Mouse (Mus musculus): Measurements from ENCODE around the gene Hdgf.

The Hdgf gene

DNA sequence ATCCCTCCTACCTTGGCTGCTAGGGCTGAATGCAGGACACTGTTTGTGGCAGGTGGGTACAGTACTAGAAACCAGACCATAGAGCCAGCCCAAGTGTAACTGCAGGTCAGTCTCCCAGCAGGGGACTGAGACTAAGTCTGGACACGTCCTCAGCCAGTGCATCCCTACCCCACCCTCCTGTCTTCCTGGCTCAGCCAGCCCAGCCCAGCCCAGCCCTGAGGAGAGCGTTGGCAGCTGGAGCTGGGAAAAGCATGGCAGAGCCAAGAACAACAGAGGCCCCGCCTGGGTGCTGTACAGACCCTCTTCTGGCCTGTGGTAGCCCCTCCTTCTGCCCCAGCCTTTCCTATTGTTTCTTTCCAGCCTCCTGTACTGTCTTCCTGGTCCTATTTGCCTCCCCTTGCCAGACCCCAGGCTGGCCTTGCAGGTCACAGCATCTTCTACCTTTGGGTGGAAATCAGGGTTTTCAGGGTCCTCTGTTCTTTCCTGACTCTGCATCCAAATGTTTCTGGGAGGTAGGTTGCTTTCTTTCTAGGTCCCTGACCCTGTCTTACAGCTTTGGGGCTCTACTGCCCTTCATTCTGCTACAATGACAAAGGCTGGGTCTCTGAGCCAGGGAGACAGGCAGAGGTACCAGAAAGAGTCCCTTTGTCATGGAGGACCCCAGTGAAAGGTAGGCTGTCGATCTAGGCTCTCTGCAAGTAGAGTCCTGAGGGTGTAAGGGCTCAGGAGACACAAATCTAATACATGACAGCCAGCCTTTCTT is 38.9 kb downstream of the Hdgf start:
- DNase-seq (ENCODE audit: extremely low read depth, low read depth, low spot score), result no peak

DNA sequence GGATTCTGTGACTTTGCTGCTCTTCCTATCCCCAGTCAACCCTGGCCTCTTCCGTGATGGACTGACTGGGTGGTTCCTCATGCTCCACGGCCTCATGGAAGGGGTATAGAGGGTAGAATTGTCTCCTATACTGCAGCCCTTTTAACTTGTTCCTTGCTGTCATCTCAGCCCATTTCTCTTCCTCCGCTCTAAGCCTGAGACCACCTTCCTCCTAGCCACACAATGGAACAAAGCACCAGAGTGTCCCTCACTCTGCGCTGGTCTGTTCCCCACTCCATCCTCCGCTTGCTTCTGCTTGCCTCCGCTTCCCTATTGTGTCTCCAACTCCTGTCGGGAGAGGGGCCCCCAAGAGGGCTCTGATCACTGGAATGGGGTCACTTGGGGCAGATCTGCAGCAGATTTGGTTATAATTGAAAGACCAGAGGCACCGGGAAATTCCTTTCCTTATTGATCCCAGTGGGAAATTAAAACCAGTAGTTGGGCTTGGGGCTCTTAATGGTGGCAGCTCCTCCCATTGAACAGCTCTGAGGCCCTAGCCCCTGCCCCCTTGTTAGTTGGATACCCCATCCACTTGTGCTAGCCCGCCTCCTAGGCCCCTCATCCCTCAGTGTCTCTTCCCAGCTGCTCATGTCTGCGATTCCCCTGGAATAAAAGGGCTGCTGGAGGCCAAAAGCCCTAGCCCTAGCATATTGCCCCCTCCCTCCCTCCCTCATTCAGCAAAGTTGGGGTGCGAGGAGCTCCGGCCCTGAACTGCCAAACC is 39.8 kb downstream of the Hdgf start:
- DNase-seq (ENCODE audit: extremely low read depth, low read depth, low spot score), result no peak

DNA sequence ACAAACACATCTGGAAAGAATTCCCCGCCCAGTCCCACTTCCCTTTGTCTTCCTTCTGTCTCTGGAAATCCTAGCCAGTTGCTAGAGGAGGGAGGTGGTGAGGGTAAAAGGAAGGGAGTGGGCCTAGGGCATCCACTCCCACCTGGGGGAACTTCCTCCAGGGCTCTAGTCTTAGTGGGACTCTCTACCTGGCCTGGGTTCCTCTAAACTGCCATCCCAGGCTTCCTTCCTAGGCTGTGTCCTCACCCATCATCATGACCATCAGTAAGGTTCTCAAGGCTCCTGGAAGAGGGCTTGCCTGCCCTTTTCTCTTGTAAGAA is 40.4 kb downstream of the Hdgf start:
- no peak for DNase-seq (ENCODE audit: extremely low read depth, low read depth, low spot score)

DNA sequence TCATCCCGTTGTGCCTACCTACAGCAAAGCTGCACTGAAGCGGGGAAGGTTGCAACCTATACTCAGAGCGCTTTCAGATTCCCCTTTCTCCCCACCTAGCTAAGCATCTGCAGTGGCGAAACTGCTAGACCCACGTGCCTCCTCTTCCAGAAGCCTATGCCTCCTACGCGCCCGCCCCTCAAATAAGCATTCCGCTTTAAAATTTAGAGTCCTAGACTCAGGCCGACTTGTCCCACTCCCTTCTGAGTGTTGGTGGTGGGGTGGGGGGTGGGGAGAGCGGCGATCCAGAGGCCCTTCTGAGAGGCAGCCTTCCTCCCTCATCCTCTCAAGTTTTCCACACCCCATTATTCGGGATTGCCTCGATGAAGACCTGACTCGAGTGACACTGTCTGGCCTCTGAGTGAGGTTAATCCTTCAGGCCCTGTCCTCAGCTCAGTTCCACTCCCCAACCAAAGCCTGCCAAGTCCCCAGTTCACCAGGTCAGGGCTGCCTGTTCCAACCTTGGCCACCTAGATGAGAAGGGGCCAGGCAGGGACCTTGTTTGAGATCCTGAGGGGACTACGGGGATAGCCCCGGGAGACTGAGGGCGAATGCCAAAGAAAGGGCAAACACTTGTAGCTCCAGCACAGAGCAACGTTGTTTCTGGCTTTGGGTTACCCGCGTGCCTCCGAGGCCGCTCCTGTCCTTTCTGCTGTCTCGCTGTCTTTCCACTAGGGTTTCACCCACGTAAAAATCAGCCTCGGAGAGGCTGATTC is 41.1 kb downstream of the Hdgf start:
- DNase-seq (ENCODE audit: extremely low read depth, low read depth, low spot score), result no peak

DNA sequence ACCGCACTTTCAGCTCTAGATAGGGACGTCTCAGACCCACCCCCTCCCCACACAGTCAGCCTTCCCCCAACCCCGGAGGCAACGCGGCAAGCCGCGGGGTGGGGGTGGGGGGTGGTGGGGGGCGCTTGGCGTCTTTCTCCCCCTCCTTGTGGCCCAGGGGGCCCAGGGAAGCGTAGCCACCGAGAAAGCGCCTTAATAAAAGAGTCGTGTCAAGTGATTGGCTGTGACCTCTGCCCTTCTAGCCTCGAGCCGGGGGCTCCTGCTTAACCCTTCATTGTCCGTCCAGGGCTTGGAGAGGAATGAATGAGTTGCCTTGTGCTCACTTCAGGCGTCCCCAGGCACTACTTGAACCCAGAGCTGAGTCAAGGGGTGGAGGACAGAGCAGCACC is 41.7 kb downstream of the Hdgf start:
- DNase-seq (ENCODE audit: extremely low read depth, low read depth, low spot score), result no peak

DNA sequence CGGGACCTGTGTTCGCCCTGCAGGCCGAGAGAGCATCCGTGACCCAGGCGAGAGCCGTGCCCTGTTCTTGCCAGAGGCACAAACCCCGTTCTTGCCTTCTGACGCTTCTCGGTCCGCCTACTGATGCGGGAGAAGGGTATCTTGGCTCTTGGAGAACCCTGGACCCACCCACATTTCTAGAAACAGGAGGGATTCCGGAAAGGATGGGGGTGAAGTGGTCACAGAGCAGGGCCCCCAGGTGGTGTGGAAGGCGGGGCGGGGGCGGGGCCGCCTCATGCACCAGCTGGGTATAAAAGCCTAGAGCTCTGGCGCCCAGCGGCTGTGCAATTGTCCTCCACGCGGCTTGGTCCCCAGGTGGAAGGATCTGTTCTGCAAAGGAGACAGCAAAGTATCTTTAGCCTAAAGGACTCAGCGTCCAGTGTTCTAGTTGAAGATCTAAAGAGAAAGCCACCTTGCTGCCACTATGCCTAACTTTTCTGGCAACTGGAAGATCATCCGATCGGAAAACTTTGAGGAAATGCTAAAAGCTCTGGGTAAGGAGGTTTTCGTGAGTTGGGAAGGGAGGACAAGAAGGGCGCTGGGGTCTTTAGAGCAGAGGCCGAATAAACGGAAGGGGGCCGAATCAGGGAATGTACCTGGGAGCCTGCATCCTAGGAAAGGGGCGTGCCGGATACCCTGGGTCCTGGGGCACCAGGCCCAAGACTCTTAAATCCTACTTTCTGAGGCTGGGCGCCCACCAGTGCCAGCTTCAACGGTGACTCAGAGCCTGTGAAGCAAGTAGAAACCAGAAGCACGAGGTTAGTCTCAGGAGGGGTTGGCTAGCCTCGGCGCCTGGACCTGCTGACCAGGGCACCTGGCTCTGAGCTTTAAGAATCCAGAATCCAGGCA is 42.5 kb downstream of the Hdgf start, which contains the start of gene Crabp2:
Gene Crabp2, plus strand, starts transcription at position 289 of the 888 bp plus-strand sequence.
- no peak for DNase-seq (ENCODE audit: extremely low read depth, low read depth, low spot score)

DNA sequence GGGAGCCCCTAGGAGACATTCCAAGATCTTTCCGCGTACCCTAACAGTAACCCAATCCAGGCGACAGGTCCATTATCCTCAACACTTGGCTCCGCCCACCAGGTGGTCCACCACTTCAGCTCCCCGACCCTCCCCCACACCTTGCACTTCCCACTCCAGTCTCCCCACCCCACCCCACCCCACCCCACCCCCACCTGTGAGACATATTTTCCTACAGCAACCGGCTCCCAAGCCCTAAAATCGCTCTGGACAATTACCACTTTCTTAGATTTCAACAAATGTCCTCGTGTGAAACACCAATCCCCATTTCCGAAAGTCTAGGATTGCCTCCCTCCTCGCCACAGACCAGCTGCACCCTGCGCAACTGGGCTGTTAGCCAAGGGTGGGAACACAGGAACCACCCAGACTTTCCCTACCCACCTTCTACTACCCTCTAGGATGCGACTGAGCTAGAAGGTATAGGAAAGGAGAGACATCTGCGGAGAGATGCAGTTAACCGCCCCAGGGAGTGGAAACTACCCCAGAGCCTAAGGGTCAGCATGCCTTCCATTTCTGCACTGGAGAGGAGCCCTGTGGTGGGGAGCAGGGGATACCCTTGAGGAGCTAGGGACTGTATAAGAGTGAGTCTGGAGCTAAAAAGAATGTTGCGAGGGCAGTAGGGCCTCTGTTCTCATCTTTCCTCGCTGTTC is 43.3 kb downstream of the Hdgf start:
- no peak for DNase-seq (ENCODE audit: extremely low read depth, low read depth, low spot score)

DNA sequence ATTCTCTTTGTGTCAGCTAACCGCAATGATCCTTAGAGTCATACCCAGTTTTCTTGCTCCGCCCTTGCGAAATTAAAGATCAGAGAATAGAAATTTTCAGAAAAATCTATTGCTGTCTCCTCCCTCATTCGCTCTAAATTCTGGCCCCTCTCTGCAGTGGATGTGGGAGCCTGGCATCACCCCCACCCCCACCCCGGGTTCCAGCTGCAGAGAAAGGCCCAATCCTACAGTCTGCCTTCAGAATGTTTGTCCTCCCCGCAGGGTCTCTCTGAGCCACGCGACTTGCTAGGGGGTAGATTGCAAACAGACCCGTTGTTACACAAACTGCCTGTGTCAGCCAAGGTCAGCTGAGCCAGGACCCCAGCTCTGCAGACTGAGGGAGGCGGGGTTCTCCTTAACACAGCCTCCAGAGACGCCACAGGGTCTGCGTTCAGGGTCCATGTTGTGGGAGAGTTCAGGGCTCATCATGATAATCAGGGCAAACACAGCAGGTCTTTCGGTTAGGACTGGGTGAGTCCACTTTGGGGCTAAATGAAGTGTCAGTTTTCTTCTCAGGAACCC is 43.9 kb downstream of the Hdgf start:
- no peak for DNase-seq (ENCODE audit: extremely low read depth, low read depth, low spot score)

DNA sequence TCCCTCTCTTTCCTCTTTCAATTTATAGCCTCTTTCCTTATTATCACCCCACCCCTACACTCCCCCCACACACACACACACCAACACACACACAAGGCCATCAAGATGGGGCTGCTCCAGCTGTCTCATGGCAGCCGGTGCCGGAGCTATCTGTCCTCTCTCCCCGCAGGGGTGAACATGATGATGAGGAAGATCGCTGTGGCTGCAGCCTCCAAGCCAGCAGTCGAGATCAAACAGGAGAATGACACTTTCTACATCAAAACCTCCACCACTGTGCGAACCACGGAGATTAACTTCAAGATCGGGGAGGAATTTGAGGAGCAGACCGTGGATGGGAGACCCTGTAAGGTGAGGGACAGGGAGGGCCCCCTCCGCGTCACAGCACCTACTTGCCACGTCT is 45.8 kb downstream of the Hdgf start:
- no peak for DNase-seq (ENCODE audit: extremely low read depth, low read depth, low spot score)

DNA sequence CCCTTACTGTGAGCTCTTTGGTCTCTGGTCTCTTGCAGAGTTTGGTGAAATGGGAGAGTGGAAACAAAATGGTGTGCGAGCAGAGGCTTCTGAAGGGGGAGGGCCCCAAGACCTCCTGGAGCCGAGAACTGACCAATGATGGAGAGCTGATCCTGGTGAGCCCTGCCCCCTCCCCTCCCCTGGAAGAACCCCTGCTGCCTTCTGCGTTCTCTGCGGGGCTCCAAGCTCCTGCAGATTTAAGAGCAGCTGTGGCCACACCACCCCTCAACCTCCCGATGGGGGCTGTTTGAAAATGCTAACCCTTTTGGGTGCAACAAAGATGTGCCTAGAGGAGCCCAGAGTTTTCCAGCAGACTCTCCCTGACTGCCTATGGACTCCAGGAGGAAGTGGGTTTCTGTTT is 46.3 kb downstream of the Hdgf start:
- DNase-seq (ENCODE audit: extremely low read depth, low read depth, low spot score), result no peak

DNA sequence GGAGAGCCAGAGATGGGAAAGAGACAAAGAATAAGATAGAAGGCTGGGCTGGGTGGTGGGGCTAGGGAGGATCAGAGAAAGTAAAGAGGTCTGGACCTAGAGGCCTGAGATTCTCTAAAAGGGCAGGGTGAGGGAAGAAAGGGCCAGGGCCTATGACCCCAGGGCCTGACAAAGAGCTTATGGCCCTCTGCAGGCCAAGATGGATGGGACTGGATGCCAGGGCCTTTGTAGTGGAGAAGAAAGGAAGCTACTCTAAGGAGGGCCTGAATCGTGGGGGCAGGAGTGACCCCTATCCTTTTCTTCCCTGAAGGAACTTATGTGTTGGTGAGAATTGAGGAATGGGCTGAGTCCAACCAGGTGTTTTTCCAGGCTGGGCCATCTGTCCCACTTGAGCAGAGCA is 51.9 kb downstream of the Hdgf start:
- DNase-seq (ENCODE audit: extremely low read depth, low read depth, low spot score), result no peak

DNA sequence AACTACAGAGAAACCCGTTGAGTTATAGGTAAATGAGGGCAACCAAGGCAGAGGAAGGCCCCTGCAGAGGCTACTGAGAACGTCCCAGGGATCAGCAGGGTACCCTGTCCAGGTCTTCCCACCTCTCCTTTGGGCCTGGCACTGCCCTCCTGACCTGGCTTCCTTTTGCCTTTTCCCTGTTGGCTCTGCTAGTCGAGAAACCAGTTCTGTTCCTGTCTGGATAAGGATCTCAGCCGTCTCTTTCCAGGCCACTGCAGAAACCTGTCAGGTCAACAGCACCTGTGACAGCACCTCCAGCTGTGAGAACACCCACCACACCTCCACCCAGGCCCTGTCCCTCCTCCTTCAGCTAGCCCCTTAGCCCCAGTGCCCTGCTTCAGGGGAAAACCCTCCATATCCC is 52.4 kb downstream of the Hdgf start:
- DNase-seq (ENCODE audit: extremely low read depth, low read depth, low spot score), result no peak

DNA sequence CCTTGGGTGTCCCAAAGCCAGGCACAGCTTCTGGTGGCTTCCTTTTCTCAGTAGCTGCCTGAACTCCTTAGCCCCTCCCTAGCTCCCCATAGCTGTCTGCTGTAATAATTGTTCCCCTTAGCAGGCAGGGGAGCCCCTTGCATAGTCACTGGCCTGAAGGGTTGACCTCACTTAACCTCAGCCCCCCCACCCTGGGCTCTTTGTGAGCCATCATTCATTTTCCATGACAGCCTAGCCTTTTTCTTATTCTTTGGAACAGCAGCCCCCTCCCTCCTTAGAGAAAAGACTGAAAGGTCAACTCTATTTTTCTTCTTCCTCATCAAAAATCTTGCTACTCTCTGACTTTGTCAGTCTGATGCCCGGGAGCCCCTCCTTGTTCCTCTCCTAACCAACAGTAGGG is 52.8 kb downstream of the Hdgf start:
- no peak for DNase-seq (ENCODE audit: extremely low read depth, low read depth, low spot score)

DNA sequence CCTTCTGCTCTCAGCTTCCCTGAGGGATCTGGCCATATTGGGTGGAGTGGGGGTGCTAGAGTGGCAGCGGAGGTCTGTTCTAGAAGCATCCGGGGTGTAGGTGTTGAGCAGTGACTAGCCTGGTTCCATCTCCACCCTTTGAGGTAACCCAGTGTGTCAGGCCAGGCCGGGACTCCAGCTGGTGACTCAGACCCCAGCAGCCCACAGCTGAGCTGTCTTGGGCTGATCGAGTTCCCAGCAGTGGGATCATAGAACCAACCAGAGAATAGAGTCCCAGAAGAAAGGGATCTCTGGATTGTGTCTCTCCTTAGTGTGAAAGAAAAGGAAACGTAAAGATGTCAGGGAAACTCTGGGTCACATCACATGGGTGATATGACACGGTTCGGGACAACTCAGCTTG is 53.2 kb downstream of the Hdgf start:
- DNase-seq (ENCODE audit: extremely low read depth, low read depth, low spot score), result no peak

DNA sequence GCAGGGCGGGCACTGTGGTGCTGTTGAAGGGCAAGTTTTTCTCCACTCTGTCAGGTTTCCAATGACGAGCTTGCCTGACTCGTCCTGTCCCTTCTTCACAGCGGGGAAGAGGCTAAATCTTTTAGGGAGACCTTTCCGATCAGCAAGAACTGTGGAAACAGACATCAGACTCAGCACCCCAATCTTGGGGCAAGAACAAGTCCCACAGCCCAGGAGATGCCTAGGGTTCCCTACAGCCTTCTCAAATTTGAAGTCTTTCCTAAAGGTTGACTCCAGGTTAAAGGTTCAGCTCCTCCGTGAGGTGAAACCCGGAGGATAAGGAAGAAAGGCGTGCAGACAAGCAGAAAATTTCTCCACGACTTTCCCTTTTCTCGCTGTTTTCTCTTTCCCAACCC is 54.1 kb downstream of the Hdgf start:
- no peak for DNase-seq (ENCODE audit: extremely low read depth, low read depth, low spot score)

DNA sequence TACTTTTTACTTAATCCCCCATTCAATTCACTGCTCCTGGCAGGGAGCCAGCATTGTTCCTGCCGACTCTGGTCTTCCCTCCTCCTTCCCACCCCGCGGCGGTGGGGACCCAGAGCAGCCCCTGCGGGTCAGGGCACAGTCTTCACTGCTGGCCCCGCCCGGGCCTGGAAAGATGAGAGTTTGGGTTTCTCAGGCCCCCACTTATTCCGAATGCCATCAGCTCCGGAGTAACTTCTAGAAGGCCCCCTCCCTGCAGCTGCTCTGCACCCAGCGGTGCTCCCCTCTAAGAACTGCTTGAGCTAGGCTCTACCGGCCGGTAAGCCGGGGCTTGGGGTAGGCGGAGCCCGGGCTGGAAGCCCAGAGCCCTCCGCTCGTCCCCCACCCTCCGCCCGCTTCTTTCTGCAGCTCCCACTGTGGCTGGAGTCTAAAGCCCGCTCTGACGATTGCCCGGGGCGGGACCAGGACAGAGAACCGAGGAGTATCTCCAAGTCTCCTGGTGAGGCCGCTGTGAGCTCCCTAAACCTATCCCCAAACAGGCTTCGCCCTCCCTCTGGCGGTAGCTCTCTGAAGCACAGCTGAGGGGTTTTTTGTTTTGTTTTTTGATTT is 54.6 kb downstream of the Hdgf start:
- DNase-seq (ENCODE audit: extremely low read depth, low read depth, low spot score), result no peak

Measured in fat pad, adult 2 months (tissue).